Mouse (Mus musculus) limb, embryonic 12.5 days (tissue): ENCODE results near the gene Rxfp4. TPM values are rescaled to one million over a fixed set of nuclear protein-coding genes. Genes with fewer than 3 reads are reported as not detected.

Source experiments
- ATAC-seq: fragments of 200-750 bp; cut with Nextera tagmentation; 2 replicates; pipeline ENCODE4 v1.8.0; 2017; ENCODE audit warnings: low read depth, moderate TSS enrichment; ENCODE audit not compliant: insufficient number of reproducible peaks, insufficient read depth, low FRiP score, low TSS enrichment
- H3K27ac ChIP-seq: fragments of 300-500 bp; sonication (generic); 2 replicates; pipeline ENCODE4 v1.5.1; 2016; ENCODE audit warnings: mild to moderate bottlenecking, moderate library complexity
- H3K27me3 ChIP-seq: fragments of 300-500 bp; sonication (generic); 2 replicates; pipeline ENCODE4 v1.6.1; 2016; ENCODE audit warnings: mild to moderate bottlenecking, moderate library complexity
- H3K36me3 ChIP-seq: fragments of 300-500 bp; sonication (generic); 2 replicates; pipeline ENCODE4 v1.6.1; 2016; ENCODE audit warnings: mild to moderate bottlenecking, moderate library complexity
- H3K4me1 ChIP-seq: fragments of 300-500 bp; sonication (generic); replicated peaks from 2 replicates; pipeline ENCODE4 v1.6.1; 2016
- H3K4me2 ChIP-seq: fragments of 300-500 bp; sonication (generic); 2 replicates; pipeline ENCODE4 v1.6.1; 2016; ENCODE audit warnings: mild to moderate bottlenecking, moderate library complexity
- H3K4me3 ChIP-seq: fragments of 300-500 bp; sonication (generic); replicated peaks from 2 replicates; pipeline ENCODE4 v1.5.1; 2016; ENCODE audit warnings: mild to moderate bottlenecking
- H3K9ac ChIP-seq: fragments of 300-500 bp; sonication (generic); replicated peaks from 2 replicates; pipeline ENCODE4 v1.6.1; 2016; ENCODE audit warnings: mild to moderate bottlenecking, moderate library complexity
- H3K9me3 ChIP-seq: fragments of 300-500 bp; sonication (generic); 2 replicates; pipeline ENCODE4 v1.6.1; 2016; ENCODE audit warnings: mild to moderate bottlenecking, moderate library complexity
- WGBS: fragments of 180-500 bp; shearing (Covaris S2); methylation state at CpG from one replicate; pipeline ENCODE4 v1.1.7; 2016; 5-methylcytosine and 5-hydroxymethylcytosine counted together
- polyA plus RNA-seq: library from polyadenylated mRNA; unstranded; fragments of >200 nt; fragmentation: Nextera tagmentation; extraction: Ambion mirVana; gene quantifications from 2 replicates; pipeline ENCODE4 v1.2.1, GENCODE M21; 2016

Gene Rxfp4
- polyA plus RNA-seq, 1 experiment from 2014 or later = not detected

DNA sequence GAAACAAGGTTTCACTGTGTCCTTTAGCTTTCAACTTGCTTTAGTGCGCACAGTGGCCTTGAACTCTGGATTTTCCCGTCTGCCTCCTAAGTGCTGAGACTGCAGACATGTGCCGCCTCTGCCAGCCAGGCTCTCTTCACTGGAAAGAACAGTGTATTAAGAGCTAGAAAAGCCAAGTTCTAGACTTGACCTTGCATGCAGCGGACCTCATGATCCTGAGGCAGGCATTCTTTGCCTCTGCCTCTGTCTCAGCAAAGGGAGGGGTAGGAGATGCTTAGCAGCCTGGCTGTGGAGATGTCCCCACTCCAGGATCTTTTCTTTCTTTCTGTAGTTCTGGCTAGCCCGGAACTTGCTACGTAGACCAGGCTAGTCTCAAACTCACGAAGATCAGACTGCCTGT is 48.1 kb downstream of the Rxfp4 start:
- no peaks in the 10 kb centered on the region for H3K27me3 ChIP-seq
- no peaks in the 10 kb centered on the region for H3K36me3 ChIP-seq
- no peaks in the 10 kb centered on the region for H3K9me3 ChIP-seq
- WGBS = 90% methylated on average over 7 of the region's 7 CpGs
- no peak overlapping the region for H3K4me2 ChIP-seq
- ATAC-seq = no peak
- H3K9ac ChIP-seq = no peak overlapping the region
- H3K4me1 ChIP-seq = peaks cover 13% of the 10 kb centered on the region
- no peak overlapping the region for H3K4me3 ChIP-seq
- H3K27ac ChIP-seq = no peak overlapping the region

DNA sequence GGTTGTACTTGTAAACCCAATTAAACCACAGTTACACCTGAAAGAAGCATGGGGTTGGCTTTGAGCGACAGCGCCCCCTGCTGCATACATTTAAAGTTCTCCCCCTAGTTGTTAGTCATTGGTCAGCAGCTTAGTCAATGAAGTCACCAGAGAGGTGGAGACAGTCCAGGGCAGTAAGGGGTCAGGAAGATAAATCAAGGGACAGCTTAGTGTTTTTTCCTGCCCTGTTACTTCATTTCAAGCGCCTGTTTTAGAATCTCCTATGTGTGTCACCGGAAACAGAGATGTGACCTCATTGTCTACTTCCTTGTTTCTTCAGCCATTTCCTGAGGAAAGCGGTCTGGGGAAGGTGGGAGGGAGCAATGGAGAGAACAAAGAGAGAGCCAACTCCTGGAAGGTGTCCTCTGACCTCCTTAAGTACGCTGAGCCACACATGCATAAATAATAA is 49.2 kb downstream of the Rxfp4 start:
- 20% methylated on average over 6 of the region's 6 CpGs for WGBS
- H3K4me2 ChIP-seq = no peak overlapping the region
- H3K27me3 ChIP-seq = no peaks in the 10 kb centered on the region
- no peaks in the 10 kb centered on the region for H3K36me3 ChIP-seq
- H3K27ac ChIP-seq = no peak overlapping the region
- H3K9me3 ChIP-seq = no peaks in the 10 kb centered on the region
- no peak overlapping the region for H3K4me3 ChIP-seq
- H3K4me1 ChIP-seq = peaks cover 13% of the 10 kb centered on the region
- no peak for ATAC-seq
- no peak overlapping the region for H3K9ac ChIP-seq

DNA sequence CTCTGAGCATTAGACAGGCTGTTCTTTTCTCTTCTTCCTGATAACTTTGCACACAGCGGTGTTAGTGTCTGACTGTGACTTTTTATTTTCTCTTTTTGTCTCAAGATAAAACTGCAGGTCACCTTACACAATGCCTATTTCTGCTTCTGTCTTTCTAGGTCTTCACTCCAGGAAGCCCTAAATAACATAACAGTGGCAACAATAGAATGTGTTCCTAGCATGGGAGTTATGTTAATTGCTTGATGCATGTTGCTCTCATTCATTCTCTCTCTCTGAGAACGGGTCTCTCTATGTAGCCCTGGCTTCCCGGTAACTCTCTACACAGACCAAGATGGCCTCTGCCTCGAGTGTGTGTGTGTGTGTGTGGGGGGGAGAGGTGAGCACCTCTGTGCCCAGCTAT is 50.5 kb downstream of the Rxfp4 start:
- H3K4me2 ChIP-seq = no peak overlapping the region
- no peaks in the 10 kb centered on the region for H3K36me3 ChIP-seq
- no peaks in the 10 kb centered on the region for H3K9me3 ChIP-seq
- no peak overlapping the region for H3K27ac ChIP-seq
- H3K4me1 ChIP-seq = peaks cover 8% of the 10 kb centered on the region
- no peak for ATAC-seq
- no peak overlapping the region for H3K4me3 ChIP-seq
- H3K9ac ChIP-seq = no peak overlapping the region
- WGBS = 82% methylated on average over 4 of the region's 4 CpGs
- no peaks in the 10 kb centered on the region for H3K27me3 ChIP-seq

Other genes starting within 250 kb of the Rxfp4 start
- 149 and 151 TPM in 2 replicates for gene Pmf1, start 242.8 kb downstream of the Rxfp4 start, polyA plus RNA-seq
- gene Slc25a44, start 228.0 kb downstream of the Rxfp4 start, polyA plus RNA-seq = 13.7 and 16.2 TPM in 2 replicates
- gene Sema4a, start 192.0 kb downstream of the Rxfp4 start, polyA plus RNA-seq = 8.0 and 8.3 TPM in 2 replicates
- gene Lmna, start 143.2 kb downstream of the Rxfp4 start, polyA plus RNA-seq = 51.8 and 56.4 TPM in 2 replicates
- 37.4 and 38.0 TPM in 2 replicates for gene Mex3a, start 120.7 kb downstream of the Rxfp4 start, polyA plus RNA-seq
- gene Rab25, start 104.8 kb downstream of the Rxfp4 start, polyA plus RNA-seq = 2.6 and 3.5 TPM in 2 replicates
- gene Lamtor2, start 100.1 kb downstream of the Rxfp4 start, polyA plus RNA-seq = 134 and 139 TPM in 2 replicates
- 62.6 and 67.0 TPM in 2 replicates for gene Ubqln4, start 99.4 kb downstream of the Rxfp4 start, polyA plus RNA-seq
- gene Ssr2, start 77.3 kb downstream of the Rxfp4 start, polyA plus RNA-seq = 184 and 190 TPM in 2 replicates
- gene Arhgef2, start 47.2 kb downstream of the Rxfp4 start, polyA plus RNA-seq = 122 and 123 TPM in 2 replicates
- gene Khdc4, start 32.7 kb upstream of the Rxfp4 start, polyA plus RNA-seq = 127 and 128 TPM in 2 replicates
- gene Rit1, start 63.7 kb upstream of the Rxfp4 start, polyA plus RNA-seq = 39.7 and 41.2 TPM in 2 replicates
- 32.0 and 36.8 TPM in 2 replicates for gene Syt11, start 122.0 kb upstream of the Rxfp4 start, polyA plus RNA-seq
- 17.2 and 18.0 TPM in 2 replicates for gene Gon4l, start 182.1 kb upstream of the Rxfp4 start, polyA plus RNA-seq